Mouse (Mus musculus) liver, embryonic 13.5 days (tissue): Measurements from ENCODE around the gene Gm21060. TPM values are rescaled to one million over a fixed set of nuclear protein-coding genes. Genes with fewer than 3 reads are reported as not detected.
A peak's percentile ranks its signal among the peaks of the same experiment; 100 is the strongest.
"Not testable (repeated sequence)": the region's sequence is repeated elsewhere in the genome, so short reads cannot be mapped to it uniquely, and the experiment has no call there.

Experiments
- ATAC-seq: fragments of 200-750 bp; cut with Nextera tagmentation; 2 replicates; pipeline ENCODE4 v1.8.0; 2017; ENCODE audit warnings: low read depth, mild to moderate bottlenecking, moderate number of reproducible peaks, moderate library complexity
- DNase-seq: peaks from one replicate; pipeline ENCODE4 v3.0.0; 2022
- H3K27ac ChIP-seq: fragments of 300-500 bp; sonication (generic); 2 replicates; pipeline ENCODE4 v1.5.1; 2015; ENCODE audit warnings: moderate library complexity, mild to moderate bottlenecking, inconsistent platforms
- H3K27me3 ChIP-seq: fragments of 300-500 bp; sonication (generic); 2 replicates; pipeline ENCODE4 v1.6.1; 2015; ENCODE audit warnings: mild to moderate bottlenecking, inconsistent platforms
- H3K36me3 ChIP-seq: fragments of 300-500 bp; sonication (generic); 2 replicates; pipeline ENCODE4 v1.6.1; 2015; ENCODE audit warnings: mild to moderate bottlenecking, inconsistent platforms
- H3K4me1 ChIP-seq: fragments of 300-500 bp; sonication (generic); replicated peaks from 2 replicates; pipeline ENCODE4 v1.6.1; 2015; ENCODE audit warnings: inconsistent platforms
- H3K4me2 ChIP-seq: fragments of 300-500 bp; sonication (generic); 2 replicates; pipeline ENCODE4 v1.6.1; 2015; ENCODE audit warnings: inconsistent platforms, mild to moderate bottlenecking, moderate library complexity
- H3K4me3 ChIP-seq: fragments of 300-500 bp; sonication (generic); replicated peaks from 2 replicates; pipeline ENCODE4 v1.5.1; 2015; ENCODE audit warnings: mild to moderate bottlenecking, inconsistent platforms
- H3K9ac ChIP-seq: fragments of 300-500 bp; sonication (generic); 2 replicates; pipeline ENCODE4 v1.6.1; 2015; ENCODE audit warnings: mild to moderate bottlenecking, inconsistent platforms
- H3K9me3 ChIP-seq: fragments of 300-500 bp; sonication (generic); replicated peaks from 2 replicates; pipeline ENCODE4 v1.6.1; 2016; ENCODE audit warnings: inconsistent platforms
- WGBS: fragments of 180-500 bp; shearing (Covaris S2); methylation state at CpG from one replicate; pipeline ENCODE4 v1.1.7; 2015; ENCODE audit not compliant: insufficient replicate concordance; 5-methylcytosine and 5-hydroxymethylcytosine counted together
- polyA plus RNA-seq: library from polyadenylated mRNA; unstranded; fragments of >200 nt; fragmentation: Nextera tagmentation; extraction: Ambion mirVana; gene quantifications from 2 replicates; pipeline ENCODE4 v1.2.1, GENCODE M21; 2015

The Gm21060 gene
- polyA plus RNA-seq, 1 experiment from 2014 or later: not detected

GRCm38 (mm10) chr19:61265349-61266245, 31.3 kb downstream of the Gm21060 start:
- ATAC-seq (peak; percentile 30), DNase-seq (peak; percentile 73)
- peak overlapping the region; percentile 8; the same call in 1 of the 2 replicates for H3K4me3 ChIP-seq
- H3K4me1 ChIP-seq: peaks cover 6% of the 10 kb centered on the region
- no peak overlapping the region for H3K4me2 ChIP-seq
- H3K27me3 ChIP-seq: no peaks in the 10 kb centered on the region
- WGBS: 1% methylated on average over 3 of the region's 3 CpGs
- H3K9ac ChIP-seq: no peak overlapping the region
- H3K27ac ChIP-seq: no peak overlapping the region
- no peaks in the 10 kb centered on the region for H3K9me3 ChIP-seq
- H3K36me3 ChIP-seq: no peaks in the 10 kb centered on the region

DNA sequence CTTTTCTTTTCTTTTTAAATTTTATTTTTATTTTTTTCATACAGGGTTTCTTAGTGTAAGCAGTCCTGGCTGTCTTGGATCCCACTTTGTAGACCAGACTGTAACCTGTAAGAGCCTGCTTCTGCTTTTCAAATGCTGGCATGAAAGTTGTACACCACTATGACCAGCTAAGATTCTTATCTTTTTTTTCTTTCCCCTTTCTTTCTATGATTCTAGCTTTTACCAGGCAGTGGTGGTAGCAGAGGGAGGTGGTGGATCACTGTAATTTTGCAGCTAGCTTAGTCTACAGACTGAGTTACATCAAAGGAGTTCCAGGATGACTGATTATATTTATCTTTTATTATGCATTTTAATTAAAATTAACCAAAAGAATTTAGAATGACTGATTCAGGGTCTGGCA, 31.9 kb downstream of the Gm21060 start:
- ATAC-seq: no peak
- Histone ChIP-seq H3K27me3 (no peaks in the 10 kb centered on the region), H3K4me2 (no peak overlapping the region), H3K9me3 (no peaks in the 10 kb centered on the region), H3K36me3 (no peaks in the 10 kb centered on the region), H3K27ac (no peak overlapping the region), H3K9ac (no peak overlapping the region), H3K4me3 (no peak overlapping the region), H3K4me1 (peaks cover 6% of the 10 kb centered on the region)
- no peak for DNase-seq

DNA sequence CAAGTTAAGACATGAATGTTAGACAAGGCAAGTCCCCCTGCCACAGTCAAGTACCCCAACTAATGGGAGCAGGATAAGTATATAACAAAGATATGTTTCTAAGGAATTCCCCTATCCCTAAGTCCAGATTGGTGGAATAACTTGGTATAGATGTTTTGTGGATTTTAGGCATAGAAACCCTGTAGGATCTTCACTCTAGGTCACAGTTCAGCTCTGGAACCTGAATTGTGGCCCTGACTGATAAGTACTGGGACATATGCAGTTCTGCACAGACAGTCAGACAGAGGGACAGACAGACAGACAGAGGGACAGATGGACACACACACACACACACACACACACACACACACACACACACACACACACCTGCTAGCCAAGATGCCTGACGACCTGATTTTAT, 32.6 kb downstream of the Gm21060 start:
- Histone ChIP-seq H3K27ac (no peak overlapping the region), H3K4me3 (no peak overlapping the region), H3K9me3 (no peaks in the 10 kb centered on the region), H3K9ac (no peak overlapping the region), H3K4me2 (no peak overlapping the region), H3K4me1 (peaks cover 6% of the 10 kb centered on the region), H3K36me3 (no peaks in the 10 kb centered on the region), H3K27me3 (no peaks in the 10 kb centered on the region)
- ATAC-seq (no peak), DNase-seq (no peak)
- no CpG with 5 or more reads among the region's 1 CpGs for whole genome bisulfite sequencing

- no peak for DNase-seq
- no peak overlapping the region for H3K4me3 ChIP-seq
- H3K27ac ChIP-seq: no peak overlapping the region
- no peak for ATAC-seq
- no peak overlapping the region for H3K9ac ChIP-seq
- no peaks in the 10 kb centered on the region for H3K27me3 ChIP-seq
- no peaks in the 10 kb centered on the region for H3K36me3 ChIP-seq
- WGBS: 50% methylated on average over 1 of the region's 1 CpGs
- H3K4me1 ChIP-seq: peaks cover 5% of the 10 kb centered on the region
- no peaks in the 10 kb centered on the region for H3K9me3 ChIP-seq
- no peak overlapping the region for H3K4me2 ChIP-seq
These were observed 35.6 kb downstream of the Gm21060 start for GRCm38 (mm10) chr19:61261241-61261640.

DNA sequence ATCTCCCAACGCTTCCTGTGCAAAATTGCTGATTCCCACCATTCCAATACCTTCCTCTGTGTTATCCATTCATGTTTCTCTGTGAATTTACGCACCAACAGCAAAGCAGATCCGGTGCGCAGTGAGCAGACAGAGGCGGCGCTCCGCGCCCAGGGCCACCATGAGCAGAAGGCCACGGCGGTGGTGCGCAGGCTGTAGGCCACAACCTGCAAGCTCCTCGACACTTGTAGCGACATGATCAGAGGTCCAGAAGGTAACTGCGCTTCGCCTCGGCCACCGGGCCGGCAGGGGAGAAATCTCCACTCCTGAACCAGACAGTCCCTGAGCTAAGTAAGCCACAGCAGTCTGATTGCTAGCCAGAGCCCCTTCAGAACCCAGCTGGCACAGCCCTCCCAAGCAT, 39.1 kb downstream of the Gm21060 start:
- WGBS: 83% methylated on average over 18 of the region's 18 CpGs

DNA sequence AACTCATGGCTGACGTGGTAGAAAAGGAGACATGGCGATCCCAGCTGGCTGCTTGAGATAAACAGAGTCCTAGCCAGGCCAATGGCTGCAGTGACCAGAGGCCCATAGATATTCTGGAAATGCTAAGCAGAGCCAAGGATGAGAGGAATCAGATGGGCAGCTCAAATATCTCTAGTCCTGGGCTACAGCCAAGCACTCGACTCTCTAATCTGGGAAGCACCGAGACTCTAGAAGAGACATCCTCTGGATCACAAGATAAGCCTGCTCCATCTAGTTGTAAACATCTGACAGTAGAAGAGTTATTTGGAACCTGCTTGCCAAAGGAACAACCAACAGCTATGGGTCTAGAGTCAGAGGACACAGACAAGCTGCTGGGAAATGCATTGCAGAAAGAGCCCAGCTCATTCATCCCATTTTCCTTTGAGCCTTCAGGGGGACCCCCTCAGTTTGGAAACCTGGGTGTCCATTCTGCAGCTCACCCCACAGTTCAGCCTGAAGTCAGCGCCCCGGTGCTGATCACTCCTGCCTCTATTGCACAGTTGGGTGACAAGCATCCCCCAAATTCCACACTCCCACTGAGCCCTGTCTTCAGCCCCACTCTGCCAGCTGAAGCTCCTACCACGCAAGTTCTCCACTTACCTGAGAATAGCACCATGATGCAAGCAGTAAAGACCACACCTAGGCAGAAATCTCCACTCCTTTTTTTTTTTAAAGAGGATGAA, 40.5 kb downstream of the Gm21060 start:
- H3K9me3 ChIP-seq: no peaks in the 10 kb centered on the region
- 68% methylated on average over 7 of the region's 7 CpGs for WGBS
- H3K4me2 ChIP-seq: no peak overlapping the region
- H3K27me3 ChIP-seq: no peaks in the 10 kb centered on the region
- no peak overlapping the region for H3K4me3 ChIP-seq
- no peaks in the 10 kb centered on the region for H3K4me1 ChIP-seq
- ATAC-seq (no peak), DNase-seq (no peak)
- H3K9ac ChIP-seq: no peak overlapping the region
- no peak overlapping the region for H3K27ac ChIP-seq
- no peaks in the 10 kb centered on the region for H3K36me3 ChIP-seq

More for the DNA sequence above, 39.1 kb downstream of the Gm21060 start:
- no peak for DNase-seq
- Histone ChIP-seq H3K4me3 (no peak overlapping the region), H3K4me1 (no peaks in the 10 kb centered on the region), H3K36me3 (no peaks in the 10 kb centered on the region), H3K4me2 (no peak overlapping the region), H3K27ac (no peak overlapping the region), H3K27me3 (no peaks in the 10 kb centered on the region), H3K9me3 (no peaks in the 10 kb centered on the region), H3K9ac (no peak overlapping the region)
- ATAC-seq: no peak

DNA sequence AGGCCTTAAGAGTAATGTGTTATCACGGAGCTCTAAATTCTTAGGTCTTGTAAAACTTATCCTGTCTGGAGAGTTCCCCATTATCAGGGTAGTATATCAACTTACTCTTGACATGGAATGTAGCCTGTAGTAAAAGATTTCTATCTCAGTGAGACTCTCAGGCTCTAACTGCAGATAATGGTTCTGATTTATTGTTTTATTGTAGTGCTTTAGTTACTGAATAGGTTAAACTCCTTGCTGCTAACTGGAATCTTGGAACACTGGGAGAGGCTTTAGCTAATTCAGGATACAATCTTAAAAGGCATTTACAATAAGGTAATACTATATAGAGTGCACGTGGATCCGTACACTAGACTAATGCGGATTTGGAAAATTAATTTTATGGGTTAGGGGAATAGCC, 49.5 kb downstream of the Gm21060 start:
- not testable (repeated sequence) for H3K27ac ChIP-seq, H3K4me1 ChIP-seq, H3K4me3 ChIP-seq, H3K27me3 ChIP-seq, ATAC-seq, DNase-seq, H3K36me3 ChIP-seq, H3K9ac ChIP-seq, H3K9me3 ChIP-seq, H3K4me2 ChIP-seq
- WGBS: 72% methylated on average over 4 of the region's 4 CpGs

Other genes with a start within 250 kb of the Gm21060 start
- gene Zfp950, start 156.2 kb downstream of the Gm21060 start, polyA plus RNA-seq: 13.5 TPM in 2 replicates
- 0.13 TPM in 1 of 2 replicates, not detected in the other for gene Gm7102, start 120.8 kb downstream of the Gm21060 start, polyA plus RNA-seq
- gene Gm6020, start 113.2 kb downstream of the Gm21060 start, polyA plus RNA-seq: not detected in 2 replicates
- gene Csf2ra, start 68.6 kb downstream of the Gm21060 start, polyA plus RNA-seq: 9.1 and 9.9 TPM in 2 replicates